Mouse (Mus musculus): Measurements from ENCODE around the gene Osbpl9. TPM values are rescaled to one million over a fixed set of nuclear protein-coding genes. Genes with fewer than 3 reads are reported as not detected.

Gene Osbpl9
- total RNA-seq, 2 experiments from 2014 or later = 33.3 to 76.5 TPM

Other genes with a start within 250 kb of the Osbpl9 start
- gene Nrd1, start 201.6 kb downstream of the Osbpl9 start, total RNA-seq (2015; ENCODE audit: low replicate concordance) = 178 and 182 TPM in 2 replicates
- 191 and 203 TPM in 2 replicates for gene Nrd1, start 201.6 kb downstream of the Osbpl9 start, total RNA-seq (2017; ENCODE audit: low replicate concordance)
- not detected in 2 replicates for gene Calr4, start 32.2 kb upstream of the Osbpl9 start, total RNA-seq (2015; ENCODE audit: low replicate concordance)
- gene Calr4, start 32.2 kb upstream of the Osbpl9 start, total RNA-seq (2017; ENCODE audit: low replicate concordance) = not detected in 2 replicates
- gene Eps15, start 78.0 kb upstream of the Osbpl9 start, total RNA-seq (2015; ENCODE audit: low replicate concordance) = 62.3 and 67.7 TPM in 2 replicates
- 53.4 and 81.4 TPM in 2 replicates for gene Eps15, start 78.0 kb upstream of the Osbpl9 start, total RNA-seq (2017; ENCODE audit: low replicate concordance)
- gene Ttc39a, start 204.4 kb upstream of the Osbpl9 start, total RNA-seq (2015; ENCODE audit: low replicate concordance) = 10.8 and 15.0 TPM in 2 replicates
- 16.7 and 17.4 TPM in 2 replicates for gene Ttc39a, start 204.4 kb upstream of the Osbpl9 start, total RNA-seq (2017; ENCODE audit: low replicate concordance)

Measured in erythroblast, adult 5-6 weeks (primary cell).